Mouse (Mus musculus): ENCODE measurements around the gene Med27.

GRCm38 (mm10) chr2:29438986-29439385, 92.4 kb downstream of the Med27 start:
- TF ChIP-seq CTCF (IDR thresholded peaks at IDR 0.05; ENCODE audit: low read depth) (no peak), EP300 (IDR thresholded peaks at IDR 0.05; ENCODE audit: low read depth) (no peak)
